Mouse (Mus musculus): ENCODE data around the gene Camkk1. TPM values are rescaled to one million over a fixed set of nuclear protein-coding genes. Genes with fewer than 3 reads are reported as not detected.

Camkk1 gene
- polyA plus RNA-seq, 1 experiment: not detected

- no peak overlapping the region for H3K4me3 ChIP-seq (ENCODE audit: insufficient read depth, low read depth, low read length)
- TF ChIP-seq POLR2A (IDR thresholded peaks at IDR 0.05; ENCODE audit: insufficient read depth, low read depth, low read length): no peak
- no peak for TF ChIP-seq CTCF (IDR thresholded peaks at IDR 0.05; ENCODE audit: insufficient read depth, low read depth, low read length)
- H3K27ac ChIP-seq (ENCODE audit: insufficient read depth, low read depth, low read length): peak overlapping the region; percentile 27; the same call in 1 of the 2 replicates
- 23% methylated on average over 10 of the region's 10 CpGs for WGBS
- no peaks in the 10 kb centered on the region; the same call in 1 of the 2 replicates for H3K4me1 ChIP-seq (ENCODE audit: control insufficient read depth, insufficient read depth, low read length)
Observed at GRCm38 (mm10) chr11:73084804-73085231, 66.0 kb downstream of the Camkk1 start.

- H3K27ac ChIP-seq (ENCODE audit: insufficient read depth, low read depth, low read length): no peak overlapping the region
- TF ChIP-seq POLR2A (IDR thresholded peaks at IDR 0.05; ENCODE audit: insufficient read depth, low read depth, low read length) (no peak), CTCF (IDR thresholded peaks at IDR 0.05; ENCODE audit: insufficient read depth, low read depth, low read length) (no peak)
- 40% methylated on average over 7 of the region's 7 CpGs for WGBS
Observed at GRCm38 (mm10) chr11:73085391-73085790, 66.6 kb downstream of the Camkk1 start.

GRCm38 (mm10) chr11:73087700-73088480, 69.1 kb downstream of the Camkk1 start:
- WGBS: 38% methylated on average over 6 of the region's 6 CpGs

More at GRCm38 (mm10) chr11:73085391-73085790, 66.6 kb downstream of the Camkk1 start:
- Histone ChIP-seq H3K4me1 (ENCODE audit: control insufficient read depth, insufficient read depth, low read length) (no peaks in the 10 kb centered on the region; the same call in 1 of the 2 replicates), H3K4me3 (ENCODE audit: insufficient read depth, low read depth, low read length) (no peak overlapping the region)

GRCm38 (mm10) chr11:73090283-73090682, 71.5 kb downstream of the Camkk1 start, which contains the start of gene Itgae:
Gene Itgae (plus strand): TSS chr11:73090583.
- Histone ChIP-seq H3K4me3 (ENCODE audit: insufficient read depth, low read depth, low read length) (no peak within 1 kb of the TSS), H3K4me1 (ENCODE audit: control insufficient read depth, insufficient read depth, low read length) (no peaks in the 10 kb centered on the region; the same call in 1 of the 2 replicates), H3K27ac (ENCODE audit: insufficient read depth, low read depth, low read length) (no peak within 1 kb of the TSS)
- TF ChIP-seq CTCF (IDR thresholded peaks at IDR 0.05; ENCODE audit: insufficient read depth, low read depth, low read length) (no peak), POLR2A (IDR thresholded peaks at IDR 0.05; ENCODE audit: insufficient read depth, low read depth, low read length) (no peak)
- WGBS: 92% methylated on average over 4 of the region's 4 CpGs

More at GRCm38 (mm10) chr11:73087700-73088480, 69.1 kb downstream of the Camkk1 start:
- no peaks in the 10 kb centered on the region; the same call in 1 of the 2 replicates for H3K4me1 ChIP-seq (ENCODE audit: control insufficient read depth, insufficient read depth, low read length)
- no peak overlapping the region for H3K27ac ChIP-seq (ENCODE audit: insufficient read depth, low read depth, low read length)
- TF ChIP-seq CTCF (IDR thresholded peaks at IDR 0.05; ENCODE audit: insufficient read depth, low read depth, low read length): no peak
- no peak for TF ChIP-seq POLR2A (IDR thresholded peaks at IDR 0.05; ENCODE audit: insufficient read depth, low read depth, low read length)
- no peak overlapping the region for H3K4me3 ChIP-seq (ENCODE audit: insufficient read depth, low read depth, low read length)

- Histone ChIP-seq H3K4me1 (ENCODE audit: control insufficient read depth, insufficient read depth, low read length) (no peaks in the 10 kb centered on the region), H3K4me3 (ENCODE audit: insufficient read depth, low read depth, low read length) (no peak overlapping the region), H3K27ac (ENCODE audit: insufficient read depth, low read depth, low read length) (no peak overlapping the region)
- whole genome bisulfite sequencing: 88% methylated on average over 2 of the region's 2 CpGs
- TF ChIP-seq POLR2A (IDR thresholded peaks at IDR 0.05; ENCODE audit: insufficient read depth, low read depth, low read length) (no peak), CTCF (IDR thresholded peaks at IDR 0.05; ENCODE audit: insufficient read depth, low read depth, low read length) (no peak)
Observed at GRCm38 (mm10) chr11:73090826-73091225, 72.0 kb downstream of the Camkk1 start.

Other genes starting within 250 kb of the Camkk1 start
- gene Cyb5d2, start 222.9 kb upstream of the Camkk1 start, polyA plus RNA-seq (2012; ENCODE audit: insufficient read depth, insufficient read length, low replicate concordance, missing spikeins): not detected in 2 replicates
- gene Zzef1, start 222.8 kb upstream of the Camkk1 start, polyA plus RNA-seq (2012; ENCODE audit: insufficient read depth, insufficient read length, low replicate concordance, missing spikeins): 28.8 TPM in 1 of 2 replicates, not detected in the other
- gene Atp2a3, start 57.8 kb upstream of the Camkk1 start, polyA plus RNA-seq (2012; ENCODE audit: insufficient read depth, insufficient read length, low replicate concordance, missing spikeins): 103 TPM in 1 of 2 replicates, not detected in the other
- gene P2rx1, start 19.9 kb upstream of the Camkk1 start, polyA plus RNA-seq (2012; ENCODE audit: insufficient read depth, insufficient read length, low replicate concordance, missing spikeins): not detected in 2 replicates
- not detected in 2 replicates for gene Ncbp3, start 28.8 kb downstream of the Camkk1 start, polyA plus RNA-seq (2012; ENCODE audit: insufficient read depth, insufficient read length, low replicate concordance, missing spikeins)
- gene Itgae, start 71.6 kb downstream of the Camkk1 start, polyA plus RNA-seq (2012; ENCODE audit: insufficient read depth, insufficient read length, low replicate concordance, missing spikeins): not detected in 2 replicates
- gene Haspin, start 119.3 kb downstream of the Camkk1 start, polyA plus RNA-seq (2012; ENCODE audit: insufficient read depth, insufficient read length, low replicate concordance, missing spikeins): not detected in 2 replicates
- gene P2rx5, start 141.4 kb downstream of the Camkk1 start, polyA plus RNA-seq (2012; ENCODE audit: insufficient read depth, insufficient read length, low replicate concordance, missing spikeins): not detected in 2 replicates
- not detected in 2 replicates for gene Emc6, start 158.0 kb downstream of the Camkk1 start, polyA plus RNA-seq (2012; ENCODE audit: insufficient read depth, insufficient read length, low replicate concordance, missing spikeins)
- gene Tax1bp3, start 158.1 kb downstream of the Camkk1 start, polyA plus RNA-seq (2012; ENCODE audit: insufficient read depth, insufficient read length, low replicate concordance, missing spikeins): not detected in 2 replicates
- not detected in 2 replicates for gene Ctns, start 180.0 kb downstream of the Camkk1 start, polyA plus RNA-seq (2012; ENCODE audit: insufficient read depth, insufficient read length, low replicate concordance, missing spikeins)
- not detected in 2 replicates for gene Shpk, start 180.5 kb downstream of the Camkk1 start, polyA plus RNA-seq (2012; ENCODE audit: insufficient read depth, insufficient read length, low replicate concordance, missing spikeins)
- not detected in 2 replicates for gene Trpv1, start 215.3 kb downstream of the Camkk1 start, polyA plus RNA-seq (2012; ENCODE audit: insufficient read depth, insufficient read length, low replicate concordance, missing spikeins)
- not detected in 2 replicates for gene Trpv3, start 248.4 kb downstream of the Camkk1 start, polyA plus RNA-seq (2012; ENCODE audit: insufficient read depth, insufficient read length, low replicate concordance, missing spikeins)